Mouse (Mus musculus) forebrain, embryonic 11.5 days (tissue): ENCODE measurements around the gene Bcat1. TPM values are rescaled to one million over a fixed set of nuclear protein-coding genes. Genes with fewer than 3 reads are reported as not detected.

ENCODE experiments used
- ATAC-seq: fragments of 200-750 bp; cut with Nextera tagmentation; replicated peaks from 2 replicates; pipeline ENCODE4 v1.8.0; 2017; ENCODE audit warnings: moderate TSS enrichment; ENCODE audit not compliant: low FRiP score
- DNase-seq: peaks from one replicate; pipeline ENCODE4 v3.0.0-alpha.2; 2017; ENCODE audit warnings: low spot score
- H3K27ac ChIP-seq: fragments of 300-500 bp; sonication (generic); 2 replicates; pipeline ENCODE4 v1.5.1; 2014; ENCODE audit warnings: low read depth, low read length
- H3K27me3 ChIP-seq: fragments of 300-500 bp; sonication (generic); 2 replicates; pipeline ENCODE4 v1.6.1; 2014; ENCODE audit warnings: mild to moderate bottlenecking, low read length, mixed read lengths; ENCODE audit not compliant: control insufficient read depth, insufficient read depth
- H3K36me3 ChIP-seq: fragments of 300-500 bp; sonication (generic); 2 replicates; pipeline ENCODE4 v1.6.1; 2014; ENCODE audit warnings: mild to moderate bottlenecking, low read length, moderate library complexity, mixed read lengths; ENCODE audit not compliant: control insufficient read depth, insufficient read depth
- H3K4me1 ChIP-seq: fragments of 300-500 bp; sonication (generic); replicated peaks from 2 replicates; pipeline ENCODE4 v1.6.1; 2014; ENCODE audit warnings: low read length, mixed read lengths; ENCODE audit not compliant: control insufficient read depth, insufficient read depth
- H3K4me2 ChIP-seq: fragments of 300-500 bp; sonication (generic); 2 replicates; pipeline ENCODE4 v1.6.1; 2014; ENCODE audit warnings: low read depth, mild to moderate bottlenecking, low read length, moderate library complexity, mixed read lengths; ENCODE audit not compliant: severe bottlenecking
- H3K4me3 ChIP-seq: fragments of 300-500 bp; sonication (generic); 2 replicates; pipeline ENCODE4 v1.5.1; 2014; ENCODE audit warnings: low read depth, low read length
- H3K9ac ChIP-seq: fragments of 300-500 bp; sonication (generic); 2 replicates; pipeline ENCODE4 v1.6.1; 2014; ENCODE audit warnings: low read length
- H3K9me3 ChIP-seq: fragments of 300-500 bp; sonication (generic); 2 replicates; pipeline ENCODE4 v1.6.1; 2016; ENCODE audit warnings: low read length, mixed read lengths; ENCODE audit not compliant: control insufficient read depth
- WGBS: fragments of 180-500 bp; shearing (Covaris S2); extraction: QIAGEN DNeasy Blood & Tissue Kit; methylation state at CpG from one replicate; pipeline ENCODE4 v1.1.7; 2014; 5-methylcytosine and 5-hydroxymethylcytosine counted together
- polyA plus RNA-seq: library from polyadenylated mRNA; unstranded; fragments of >200 nt; fragmentation: Nextera tagmentation; extraction: Ambion mirVana; gene quantifications from 2 replicates; pipeline ENCODE4 v1.2.1, GENCODE M21; 2014

Bcat1 gene
- polyA plus RNA-seq, 1 experiment from 2014 or later, result 110 TPM

DNA sequence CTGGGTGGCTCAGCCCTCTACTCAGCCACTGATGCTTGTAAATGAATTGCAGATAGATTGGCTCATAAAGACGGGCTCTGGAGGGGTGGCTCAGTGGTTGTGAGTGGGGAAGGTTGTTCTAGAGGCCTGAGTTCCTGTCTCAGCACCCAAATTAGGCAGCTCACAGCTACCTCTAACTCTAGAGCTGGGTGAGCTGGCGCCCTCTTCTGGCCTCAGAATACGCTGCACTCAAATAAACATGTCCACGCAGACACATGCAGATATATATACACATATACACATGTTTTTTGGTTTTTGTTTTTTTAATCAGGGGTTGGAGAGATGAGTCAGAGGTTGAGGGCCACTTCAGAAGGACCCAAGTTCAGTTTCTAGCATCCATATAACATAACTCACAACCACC lies 105.1 kb downstream of the Bcat1 start:
- no peak overlapping the region for H3K4me3 ChIP-seq
- no peak overlapping the region for H3K4me2 ChIP-seq
- ATAC-seq (no peak), DNase-seq (no peak)
- H3K27me3 ChIP-seq, result no peaks in the 10 kb centered on the region
- H3K9ac ChIP-seq, result no peak overlapping the region
- H3K36me3 ChIP-seq, result no peaks in the 10 kb centered on the region
- WGBS, result 89% methylated on average over 4 of the region's 4 CpGs
- no peak overlapping the region for H3K27ac ChIP-seq
- no peaks in the 10 kb centered on the region for H3K4me1 ChIP-seq
- H3K9me3 ChIP-seq, result peaks cover 4% of the 10 kb centered on the region

DNA sequence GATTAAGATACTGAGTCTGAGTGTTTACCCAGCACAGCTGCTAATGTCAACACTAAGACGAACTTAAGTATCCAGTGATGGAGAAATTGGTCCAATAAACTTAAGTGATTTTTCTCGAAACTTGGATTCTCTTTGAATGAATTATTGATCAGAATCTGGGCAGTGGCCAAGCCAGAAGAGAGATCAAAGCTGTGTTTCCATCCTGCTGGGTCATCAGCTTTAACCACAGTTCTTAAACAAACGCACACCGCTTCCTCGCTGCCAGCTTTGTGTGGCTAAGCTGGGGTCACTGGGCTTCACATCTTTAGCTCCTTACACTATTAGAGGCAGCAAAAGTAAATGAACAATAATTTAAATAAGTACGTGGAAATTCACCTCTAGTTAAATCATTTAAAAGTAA lies 108.4 kb downstream of the Bcat1 start:
- H3K4me1 ChIP-seq, result no peaks in the 10 kb centered on the region
- WGBS, result 53% methylated on average over 6 of the region's 6 CpGs
- DNase-seq (no peak), ATAC-seq (no peak)
- H3K27ac ChIP-seq, result no peak overlapping the region
- no peaks in the 10 kb centered on the region for H3K9me3 ChIP-seq
- no peak overlapping the region for H3K9ac ChIP-seq
- H3K4me3 ChIP-seq, result no peak overlapping the region
- H3K4me2 ChIP-seq, result no peak overlapping the region
- H3K36me3 ChIP-seq, result no peaks in the 10 kb centered on the region
- H3K27me3 ChIP-seq, result no peaks in the 10 kb centered on the region

DNA sequence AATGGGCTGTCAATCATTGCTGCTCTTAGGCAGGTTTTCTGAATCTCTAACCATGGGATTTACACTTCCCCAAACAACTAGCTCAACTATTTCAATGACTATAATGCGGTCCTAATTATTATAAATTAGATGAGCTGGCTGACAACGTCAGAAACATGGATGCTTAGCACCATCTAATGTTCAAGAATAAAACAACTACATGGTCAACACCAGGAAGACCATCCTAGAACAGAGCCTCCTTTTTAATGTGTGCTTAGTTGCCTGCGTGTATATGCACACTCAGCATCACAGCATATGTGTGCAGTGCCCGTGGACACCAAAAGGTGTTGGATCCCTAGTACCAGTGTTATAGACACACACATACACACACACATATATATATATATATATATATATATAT lies 111.8 kb downstream of the Bcat1 start:
- no peaks in the 10 kb centered on the region for H3K9me3 ChIP-seq
- H3K4me1 ChIP-seq, result no peaks in the 10 kb centered on the region
- H3K4me2 ChIP-seq, result no peak overlapping the region
- no peak overlapping the region for H3K4me3 ChIP-seq
- H3K36me3 ChIP-seq, result no peaks in the 10 kb centered on the region
- no peak overlapping the region for H3K27ac ChIP-seq
- DNase-seq (no peak), ATAC-seq (no peak)
- WGBS, result 85% methylated on average over 4 of the region's 4 CpGs
- H3K27me3 ChIP-seq, result no peaks in the 10 kb centered on the region
- no peak overlapping the region for H3K9ac ChIP-seq

DNA sequence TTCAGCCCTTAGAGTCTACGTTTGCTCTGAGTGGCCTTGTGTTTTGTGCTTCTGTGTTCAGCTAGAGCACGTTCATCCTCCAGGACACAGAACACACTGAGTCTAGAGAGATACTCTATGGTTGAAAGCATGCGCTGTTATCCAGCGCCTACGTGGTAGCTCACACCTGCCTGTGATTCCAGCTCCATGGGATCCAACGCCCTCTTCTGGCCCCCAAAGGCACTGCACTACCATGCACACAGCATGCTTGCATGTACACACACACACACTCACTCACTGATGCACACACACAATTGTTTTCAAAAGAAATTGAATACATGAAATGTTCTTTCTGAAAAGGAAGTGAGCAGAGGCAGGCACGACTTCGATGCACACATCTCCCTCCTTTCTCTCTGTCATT lies 112.8 kb downstream of the Bcat1 start:
- Histone ChIP-seq H3K4me1 (no peaks in the 10 kb centered on the region), H3K27ac (no peak overlapping the region), H3K27me3 (no peaks in the 10 kb centered on the region), H3K4me2 (no peak overlapping the region), H3K4me3 (no peak overlapping the region), H3K9me3 (no peaks in the 10 kb centered on the region), H3K9ac (no peak overlapping the region), H3K36me3 (no peaks in the 10 kb centered on the region)
- DNase-seq (no peak), ATAC-seq (no peak)
- WGBS, result 85% methylated on average over 8 of the region's 8 CpGs

DNA sequence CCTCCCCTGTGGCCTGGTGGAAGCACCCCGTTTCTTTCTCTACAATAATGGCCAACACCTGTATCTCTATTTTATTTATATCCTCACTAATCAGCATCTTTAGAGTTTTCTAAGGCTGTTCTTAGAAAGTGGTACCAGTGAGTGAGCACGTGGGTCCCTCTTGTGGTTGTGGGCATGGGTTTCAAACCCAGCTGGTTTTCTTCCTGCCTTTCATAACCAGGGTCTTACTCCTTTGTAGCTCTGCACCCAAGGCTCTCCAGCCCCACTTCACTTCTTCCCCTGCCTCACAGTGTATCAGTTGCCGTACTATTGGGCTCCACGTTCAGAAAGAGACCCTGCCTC lies 114.0 kb downstream of the Bcat1 start:
- no peak for ATAC-seq
- no peak for DNase-seq
- WGBS, result 80% methylated on average over 4 of the region's 4 CpGs

DNA sequence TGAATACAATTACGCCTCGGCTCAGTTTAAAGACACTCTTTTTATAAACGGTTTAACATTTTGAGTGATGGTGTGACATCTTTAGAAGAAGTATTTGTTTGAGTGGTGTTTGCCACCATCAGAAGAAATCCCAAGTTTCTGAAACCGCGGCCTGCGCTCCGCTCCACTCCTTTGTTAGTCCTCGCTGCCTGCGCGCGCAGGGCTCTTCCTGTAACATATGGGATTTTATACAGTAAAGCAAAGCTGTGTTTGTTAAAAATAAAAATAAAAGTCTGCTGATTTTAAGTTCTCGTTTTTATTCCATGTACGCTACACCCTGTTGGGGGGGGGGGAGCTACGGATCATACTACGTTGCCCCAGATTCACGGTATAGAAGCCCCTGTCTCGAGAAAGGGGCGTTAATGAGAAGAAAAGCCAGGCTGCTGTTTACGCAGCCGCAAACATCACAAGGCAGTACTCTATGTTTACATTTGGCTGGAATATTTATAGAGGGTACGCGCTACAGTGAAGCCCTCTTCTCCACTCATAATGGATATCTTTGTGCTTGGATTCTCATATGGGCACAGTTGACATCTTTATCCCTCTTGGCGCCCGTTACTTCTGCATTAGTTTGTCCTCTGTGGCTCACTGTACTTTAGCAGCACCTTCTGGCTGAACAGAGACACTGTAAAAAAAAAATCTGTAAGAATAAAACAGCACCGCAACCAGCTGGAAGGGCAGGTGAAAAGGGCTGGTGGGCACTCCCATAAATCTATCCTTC lies 114.6 kb downstream of the Bcat1 start:
- Histone ChIP-seq H3K9me3 (no peaks in the 10 kb centered on the region), H3K4me1 (no peaks in the 10 kb centered on the region), H3K36me3 (no peaks in the 10 kb centered on the region), H3K4me3 (no peak overlapping the region), H3K4me2 (no peak overlapping the region), H3K27ac (no peak overlapping the region), H3K9ac (no peak overlapping the region), H3K27me3 (no peaks in the 10 kb centered on the region)
- WGBS, result 88% methylated on average over 25 of the region's 25 CpGs
- no peak for ATAC-seq
- DNase-seq, result no peak

More for the DNA sequence above, 114.0 kb downstream of the Bcat1 start:
- H3K4me3 ChIP-seq, result no peak overlapping the region
- no peaks in the 10 kb centered on the region for H3K36me3 ChIP-seq
- H3K4me1 ChIP-seq, result no peaks in the 10 kb centered on the region
- no peak overlapping the region for H3K27ac ChIP-seq
- no peaks in the 10 kb centered on the region for H3K27me3 ChIP-seq
- no peak overlapping the region for H3K4me2 ChIP-seq
- H3K9me3 ChIP-seq, result no peaks in the 10 kb centered on the region
- H3K9ac ChIP-seq, result no peak overlapping the region

DNA sequence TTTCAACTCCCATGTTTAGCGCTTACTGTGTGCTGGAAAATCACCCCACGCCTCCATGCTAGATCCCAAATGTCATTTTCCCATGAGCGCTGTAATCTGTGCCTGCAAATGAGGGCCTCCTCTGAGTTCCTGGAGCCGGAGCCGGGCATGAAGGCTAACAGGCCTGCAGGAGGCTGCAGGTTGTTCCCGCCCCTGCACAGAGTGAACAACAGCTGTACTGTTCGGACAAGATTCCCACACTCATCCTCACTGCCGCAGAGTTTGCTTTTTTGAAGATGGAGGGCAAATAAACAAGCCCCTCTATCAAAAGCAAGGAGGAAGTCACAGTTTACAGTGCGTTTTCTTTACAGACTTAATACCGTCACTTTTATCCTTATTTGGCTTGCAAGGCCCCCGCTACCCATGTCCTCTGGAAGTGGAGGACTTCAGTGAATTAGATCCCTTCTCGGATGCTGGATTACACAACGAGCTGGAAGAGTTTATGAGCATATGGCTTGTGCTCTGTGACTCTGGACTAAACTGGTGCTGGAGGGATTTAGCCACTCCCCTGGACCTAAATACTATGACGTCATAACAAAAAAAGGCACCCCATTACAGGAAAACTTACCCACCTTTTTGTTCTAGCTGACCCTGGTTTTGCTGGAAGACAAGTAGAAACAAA lies 120.0 kb downstream of the Bcat1 start:
- no peaks in the 10 kb centered on the region for H3K9me3 ChIP-seq
- no peak overlapping the region for H3K9ac ChIP-seq
- 72% methylated on average over 14 of the region's 14 CpGs for WGBS
- no peaks in the 10 kb centered on the region for H3K27me3 ChIP-seq
- H3K4me2 ChIP-seq, result no peak overlapping the region
- ATAC-seq, result no peak
- H3K4me3 ChIP-seq, result no peak overlapping the region
- H3K4me1 ChIP-seq, result no peaks in the 10 kb centered on the region
- no peak for DNase-seq
- no peaks in the 10 kb centered on the region for H3K36me3 ChIP-seq
- no peak overlapping the region for H3K27ac ChIP-seq

DNA sequence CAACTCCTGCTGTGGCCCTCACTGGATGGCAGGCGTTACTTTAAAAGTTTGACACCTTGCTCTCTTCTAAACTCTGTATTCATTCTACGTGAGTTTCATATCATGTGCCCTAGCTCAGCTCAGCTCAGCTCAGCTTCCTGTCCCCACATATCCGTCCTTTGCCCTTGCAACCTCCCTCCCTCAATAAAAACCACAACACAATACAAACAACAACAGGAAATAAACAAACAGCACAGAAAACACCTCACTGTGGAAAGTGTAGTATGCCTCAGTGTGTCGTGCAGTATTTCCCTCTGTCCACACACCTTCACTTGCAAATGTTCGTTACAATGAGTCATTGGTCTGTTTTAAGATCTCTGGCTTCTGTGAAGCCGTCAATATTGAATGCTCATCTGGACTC lies 123.1 kb downstream of the Bcat1 start:
- Histone ChIP-seq H3K9me3 (no peaks in the 10 kb centered on the region), H3K4me2 (no peak overlapping the region), H3K4me1 (no peaks in the 10 kb centered on the region), H3K36me3 (no peaks in the 10 kb centered on the region), H3K9ac (no peak overlapping the region), H3K27me3 (no peaks in the 10 kb centered on the region), H3K4me3 (no peak overlapping the region), H3K27ac (no peak overlapping the region)
- no peak for DNase-seq
- no peak for ATAC-seq
- WGBS, result 94% methylated on average over 6 of the region's 6 CpGs
